Mouse (Mus musculus): ENCODE results near the gene Axin2. TPM values are rescaled to one million over a fixed set of nuclear protein-coding genes. Genes with fewer than 3 reads are reported as not detected.

The Axin2 gene
- polyA plus RNA-seq, 1 experiment from 2014 or later = 3.0 TPM

DNA sequence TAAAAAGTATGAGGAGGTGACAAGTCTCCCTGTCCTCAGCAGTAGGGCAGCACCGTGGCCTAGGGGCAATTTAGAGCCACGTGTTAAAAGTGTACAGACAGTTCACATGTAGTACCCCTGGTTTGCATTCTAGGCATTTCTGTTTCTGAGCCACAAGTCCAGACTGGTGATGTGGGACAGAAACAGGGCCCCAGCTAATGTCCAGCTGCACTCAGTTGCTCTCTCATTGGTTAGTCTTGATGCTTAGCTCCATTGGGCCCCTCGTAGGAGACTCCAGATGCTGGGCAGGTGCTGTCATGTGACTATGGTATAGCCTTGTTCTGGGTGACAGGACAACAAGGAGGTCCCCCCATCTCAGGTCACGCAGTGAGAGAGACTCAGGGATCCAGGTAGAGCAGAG is 9.0 kb downstream of the Axin2 start:
- no peak overlapping the region for H3K27ac ChIP-seq (ENCODE audit: low read depth, low read length)
- H3K4me1 ChIP-seq (ENCODE audit: control insufficient read depth, insufficient read depth, low read length) = peaks cover 60% of the 10 kb centered on the region
- H3K27me3 ChIP-seq (ENCODE audit: control insufficient read depth, insufficient read depth, low read length) = no peaks in the 10 kb centered on the region
- 50% methylated on average over 4 of the region's 4 CpGs for WGBS (ENCODE audit: insufficient replicate concordance)
- 0 out of 2 replicates have a peak overlapping the region, but pooled peaks have one; percentile 8 for H3K4me2 ChIP-seq
- no peak overlapping the region for H3K4me3 ChIP-seq (ENCODE audit: low read depth, low read length)
- H3K9me3 ChIP-seq (replicated peaks; ENCODE audit: control insufficient read depth, low read length) = no peaks in the 10 kb centered on the region
- no peak for ATAC-seq (replicated peaks; ENCODE audit: insufficient number of reproducible peaks, low FRiP score, low TSS enrichment)
- H3K9ac ChIP-seq (ENCODE audit: low read depth, low read length) = 0 out of 2 replicates have a peak overlapping the region, but pooled peaks have one; percentile 12
- peaks cover 9% of the 10 kb centered on the region; the same call in 1 of the 2 replicates for H3K36me3 ChIP-seq (ENCODE audit: control insufficient read depth, insufficient read depth, low read length)

DNA sequence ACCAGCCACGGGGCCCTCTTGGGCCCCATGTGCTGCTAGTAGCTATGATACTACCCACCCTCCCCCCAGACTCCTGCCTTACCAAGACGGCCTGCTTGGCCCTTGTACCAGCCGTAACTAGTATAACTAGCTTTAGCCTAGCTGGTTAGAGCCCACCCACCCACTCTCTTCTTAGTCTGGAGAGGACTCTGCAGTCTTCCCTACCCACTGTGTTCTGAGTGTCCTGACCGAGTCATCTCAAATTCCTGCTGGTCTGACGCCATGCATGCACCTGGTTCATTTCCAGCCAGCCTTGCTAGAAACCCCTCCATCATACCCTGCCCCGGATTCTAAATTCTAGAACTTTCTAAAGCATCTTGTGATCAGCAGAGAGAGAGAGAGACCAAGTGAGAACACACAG is 9.6 kb downstream of the Axin2 start:
- peaks cover 9% of the 10 kb centered on the region; the same call in 1 of the 2 replicates for H3K36me3 ChIP-seq (ENCODE audit: control insufficient read depth, insufficient read depth, low read length)
- no peaks in the 10 kb centered on the region for H3K9me3 ChIP-seq (replicated peaks; ENCODE audit: control insufficient read depth, low read length)
- H3K9ac ChIP-seq (ENCODE audit: low read depth, low read length) = no peak overlapping the region
- no peak overlapping the region for H3K4me3 ChIP-seq (ENCODE audit: low read depth, low read length)
- WGBS (ENCODE audit: insufficient replicate concordance) = 74% methylated on average over 6 of the region's 6 CpGs
- H3K27me3 ChIP-seq (ENCODE audit: control insufficient read depth, insufficient read depth, low read length) = no peaks in the 10 kb centered on the region
- H3K4me1 ChIP-seq (ENCODE audit: control insufficient read depth, insufficient read depth, low read length) = peaks cover 57% of the 10 kb centered on the region
- no peak overlapping the region; the same call in 1 of the 2 replicates for H3K4me2 ChIP-seq
- H3K27ac ChIP-seq (ENCODE audit: low read depth, low read length) = no peak overlapping the region
- no peak for ATAC-seq (replicated peaks; ENCODE audit: insufficient number of reproducible peaks, low FRiP score, low TSS enrichment)

DNA sequence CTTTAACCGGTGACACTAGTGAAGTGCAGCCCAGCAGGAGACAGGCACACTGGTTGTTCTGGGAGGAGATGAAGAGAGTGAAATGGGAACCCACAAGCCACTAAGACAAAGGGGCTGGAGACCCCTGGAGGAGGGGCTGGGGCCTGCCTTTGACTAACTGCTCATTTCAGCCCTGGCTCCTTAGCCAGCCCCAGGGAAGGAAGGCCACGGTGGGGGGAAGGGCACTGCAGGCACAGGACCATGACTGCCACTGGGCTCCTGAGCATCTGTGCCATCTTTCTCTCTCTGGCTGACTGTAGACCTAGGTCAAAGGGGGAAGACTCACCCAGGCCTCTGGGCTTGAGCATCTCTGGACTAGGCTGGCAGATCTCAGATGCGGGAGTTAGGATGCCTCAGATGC is 10.5 kb downstream of the Axin2 start:
- Histone ChIP-seq H3K9ac (ENCODE audit: low read depth, low read length) (no peak overlapping the region), H3K9me3 (replicated peaks; ENCODE audit: control insufficient read depth, low read length) (no peaks in the 10 kb centered on the region), H3K27ac (ENCODE audit: low read depth, low read length) (no peak overlapping the region), H3K27me3 (ENCODE audit: control insufficient read depth, insufficient read depth, low read length) (no peaks in the 10 kb centered on the region), H3K36me3 (ENCODE audit: control insufficient read depth, insufficient read depth, low read length) (peaks cover 9% of the 10 kb centered on the region; the same call in 1 of the 2 replicates), H3K4me3 (ENCODE audit: low read depth, low read length) (no peak overlapping the region), H3K4me1 (ENCODE audit: control insufficient read depth, insufficient read depth, low read length) (peaks cover 53% of the 10 kb centered on the region), H3K4me2 (no peak overlapping the region)
- no peak for ATAC-seq (replicated peaks; ENCODE audit: insufficient number of reproducible peaks, low FRiP score, low TSS enrichment)
- WGBS (ENCODE audit: insufficient replicate concordance) = 30% methylated on average over 3 of the region's 3 CpGs

GRCm38 (mm10) chr11:108933835-108934234 is 13.7 kb downstream of the Axin2 start:
- no peak overlapping the region for H3K27ac ChIP-seq (ENCODE audit: low read depth, low read length)
- peaks cover 9% of the 10 kb centered on the region; the same call in 1 of the 2 replicates for H3K36me3 ChIP-seq (ENCODE audit: control insufficient read depth, insufficient read depth, low read length)
- H3K9me3 ChIP-seq (replicated peaks; ENCODE audit: control insufficient read depth, low read length) = no peaks in the 10 kb centered on the region
- ATAC-seq (replicated peaks; ENCODE audit: insufficient number of reproducible peaks, low FRiP score, low TSS enrichment) = no peak
- no peak overlapping the region for H3K9ac ChIP-seq (ENCODE audit: low read depth, low read length)
- H3K27me3 ChIP-seq (ENCODE audit: control insufficient read depth, insufficient read depth, low read length) = no peaks in the 10 kb centered on the region
- no peak overlapping the region for H3K4me2 ChIP-seq
- H3K4me1 ChIP-seq (ENCODE audit: control insufficient read depth, insufficient read depth, low read length) = peaks cover 32% of the 10 kb centered on the region
- WGBS (ENCODE audit: insufficient replicate concordance) = 67% methylated on average over 9 of the region's 9 CpGs
- H3K4me3 ChIP-seq (ENCODE audit: low read depth, low read length) = no peak overlapping the region

- H3K27ac ChIP-seq (ENCODE audit: low read depth, low read length) = no peak overlapping the region
- no peak overlapping the region for H3K4me3 ChIP-seq (ENCODE audit: low read depth, low read length)
- no peak overlapping the region for H3K9ac ChIP-seq (ENCODE audit: low read depth, low read length)
- H3K4me2 ChIP-seq = no peak overlapping the region
- 81% methylated on average over 18 of the region's 18 CpGs for WGBS (ENCODE audit: insufficient replicate concordance)
- no peaks in the 10 kb centered on the region for H3K27me3 ChIP-seq (ENCODE audit: control insufficient read depth, insufficient read depth, low read length)
- H3K4me1 ChIP-seq (ENCODE audit: control insufficient read depth, insufficient read depth, low read length) = peaks cover 20% of the 10 kb centered on the region
- peaks cover 9% of the 10 kb centered on the region for H3K36me3 ChIP-seq (ENCODE audit: control insufficient read depth, insufficient read depth, low read length)
- ATAC-seq (replicated peaks; ENCODE audit: insufficient number of reproducible peaks, low FRiP score, low TSS enrichment) = no peak
- no peaks in the 10 kb centered on the region for H3K9me3 ChIP-seq (replicated peaks; ENCODE audit: control insufficient read depth, low read length)
Observed at GRCm38 (mm10) chr11:108935128-108935868, 15.1 kb downstream of the Axin2 start.

DNA sequence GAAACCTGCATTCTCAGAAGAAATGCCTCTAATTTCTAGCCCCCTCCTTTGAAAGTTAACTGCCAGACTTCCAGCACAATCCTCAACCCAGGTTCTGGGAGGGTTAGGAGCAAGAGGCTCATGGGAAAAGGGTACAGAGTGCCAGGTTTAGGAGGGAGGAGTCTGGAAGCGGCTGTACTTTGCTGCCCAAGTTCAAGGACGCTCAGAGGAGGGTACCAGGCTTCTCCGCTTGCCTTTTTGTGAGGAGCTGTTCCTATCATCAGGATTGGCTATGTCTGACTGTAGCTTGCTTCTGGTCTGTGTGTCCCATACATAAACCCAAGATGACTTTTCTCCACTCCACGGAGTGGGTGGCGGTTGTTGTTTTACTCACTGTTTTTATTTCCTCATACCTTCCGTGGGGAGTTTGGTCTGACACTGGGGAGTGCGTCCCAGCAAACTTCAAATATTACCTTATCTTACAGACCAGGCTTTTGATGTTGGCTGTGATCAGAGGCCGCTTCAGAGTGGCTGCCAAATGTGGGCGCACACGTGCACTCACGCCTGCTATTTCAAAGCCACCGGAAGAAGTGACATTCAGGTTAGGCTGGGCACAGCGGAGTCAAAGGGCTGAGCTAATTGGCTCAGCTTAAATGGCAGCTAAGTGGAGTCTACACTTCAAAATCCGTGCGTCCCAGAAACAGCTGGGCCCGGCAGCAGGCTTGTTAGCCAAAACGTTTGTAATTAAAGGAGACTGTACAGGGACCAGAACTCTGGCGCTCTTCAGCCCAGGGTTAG is 16.1 kb downstream of the Axin2 start:
- Histone ChIP-seq H3K4me2 (no peak overlapping the region), H3K27me3 (ENCODE audit: control insufficient read depth, insufficient read depth, low read length) (no peaks in the 10 kb centered on the region), H3K4me1 (ENCODE audit: control insufficient read depth, insufficient read depth, low read length) (peaks cover 14% of the 10 kb centered on the region), H3K36me3 (ENCODE audit: control insufficient read depth, insufficient read depth, low read length) (peaks cover 8% of the 10 kb centered on the region), H3K4me3 (ENCODE audit: low read depth, low read length) (no peak overlapping the region), H3K27ac (ENCODE audit: low read depth, low read length) (no peak overlapping the region), H3K9me3 (replicated peaks; ENCODE audit: control insufficient read depth, low read length) (no peaks in the 10 kb centered on the region), H3K9ac (ENCODE audit: low read depth, low read length) (no peak overlapping the region)
- 62% methylated on average over 18 of the region's 18 CpGs for WGBS (ENCODE audit: insufficient replicate concordance)
- no peak for ATAC-seq (replicated peaks; ENCODE audit: insufficient number of reproducible peaks, low FRiP score, low TSS enrichment)

DNA sequence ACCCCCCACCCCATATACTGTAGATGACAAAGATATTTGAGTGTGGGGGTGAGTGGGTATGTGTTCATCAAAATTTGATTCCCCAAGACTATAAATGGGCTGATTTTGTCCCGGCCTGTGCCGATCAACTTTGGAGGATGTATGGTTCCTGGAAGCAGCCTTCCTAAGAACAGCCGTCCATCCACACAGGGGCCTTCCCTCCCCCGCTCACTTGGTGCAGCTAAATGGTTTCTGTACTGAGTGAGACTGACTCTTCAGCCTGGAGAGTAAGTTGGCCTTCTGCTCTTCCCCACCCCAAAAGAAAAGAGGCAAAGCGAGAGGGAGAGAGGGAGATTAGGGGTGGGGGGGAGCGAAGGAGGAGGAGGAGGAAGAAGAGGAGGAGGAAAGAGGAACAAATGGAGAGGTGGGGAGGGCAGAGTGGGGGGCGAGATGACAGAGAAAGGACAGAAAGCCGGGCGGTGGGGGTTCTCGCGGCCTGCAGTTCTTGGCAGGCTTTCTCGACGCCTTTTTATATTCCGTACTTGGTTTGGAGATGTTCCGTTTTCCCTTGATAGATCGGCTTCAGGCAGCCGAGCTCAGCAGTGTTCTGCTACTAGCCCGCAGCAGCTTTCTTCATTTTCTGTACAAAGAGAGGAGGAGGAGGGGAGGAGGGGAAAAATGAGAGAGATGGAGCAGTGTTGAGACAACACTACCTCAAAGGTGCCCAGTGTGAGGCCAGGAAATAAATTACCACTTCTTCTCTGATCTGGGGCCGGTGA is 20.7 kb downstream of the Axin2 start:
- Histone ChIP-seq H3K36me3 (ENCODE audit: control insufficient read depth, insufficient read depth, low read length) (peaks cover 22% of the 10 kb centered on the region), H3K9me3 (replicated peaks; ENCODE audit: control insufficient read depth, low read length) (no peaks in the 10 kb centered on the region), H3K4me2 (no peak overlapping the region), H3K27me3 (ENCODE audit: control insufficient read depth, insufficient read depth, low read length) (no peaks in the 10 kb centered on the region), H3K4me1 (ENCODE audit: control insufficient read depth, insufficient read depth, low read length) (peaks cover 7% of the 10 kb centered on the region; the same call in 1 of the 2 replicates), H3K9ac (ENCODE audit: low read depth, low read length) (no peak overlapping the region), H3K27ac (ENCODE audit: low read depth, low read length) (no peak overlapping the region), H3K4me3 (ENCODE audit: low read depth, low read length) (no peak overlapping the region)
- ATAC-seq (replicated peaks; ENCODE audit: insufficient number of reproducible peaks, low FRiP score, low TSS enrichment) = no peak
- WGBS (ENCODE audit: insufficient replicate concordance) = 66% methylated on average over 19 of the region's 19 CpGs

DNA sequence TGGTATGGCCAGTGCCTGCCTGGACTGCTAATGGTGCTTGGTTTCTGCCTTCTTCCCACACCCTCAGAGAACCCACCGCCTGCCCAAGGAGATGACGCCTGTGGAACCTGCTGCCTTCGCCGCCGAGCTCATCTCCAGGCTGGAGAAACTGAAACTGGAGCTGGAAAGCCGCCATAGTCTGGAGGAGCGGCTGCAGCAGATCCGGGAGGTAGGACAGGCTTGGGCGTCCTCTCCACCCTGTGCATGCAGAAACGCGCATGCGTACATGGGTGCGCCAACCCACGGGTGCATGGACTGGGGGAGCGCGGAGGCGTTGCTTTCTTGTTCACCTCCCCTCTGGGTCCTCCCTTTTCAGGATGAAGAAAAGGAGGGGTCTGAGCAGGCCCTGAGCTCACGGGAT is 21.7 kb downstream of the Axin2 start:
- no peak overlapping the region for H3K27ac ChIP-seq (ENCODE audit: low read depth, low read length)
- H3K36me3 ChIP-seq (ENCODE audit: control insufficient read depth, insufficient read depth, low read length) = peaks cover 25% of the 10 kb centered on the region
- H3K4me2 ChIP-seq = no peak overlapping the region
- 93% methylated on average over 18 of the region's 18 CpGs for WGBS (ENCODE audit: insufficient replicate concordance)
- H3K27me3 ChIP-seq (ENCODE audit: control insufficient read depth, insufficient read depth, low read length) = no peaks in the 10 kb centered on the region
- no peak for ATAC-seq (replicated peaks; ENCODE audit: insufficient number of reproducible peaks, low FRiP score, low TSS enrichment)
- no peak overlapping the region for H3K4me3 ChIP-seq (ENCODE audit: low read depth, low read length)
- no peaks in the 10 kb centered on the region for H3K4me1 ChIP-seq (ENCODE audit: control insufficient read depth, insufficient read depth, low read length)
- no peaks in the 10 kb centered on the region for H3K9me3 ChIP-seq (replicated peaks; ENCODE audit: control insufficient read depth, low read length)
- no peak overlapping the region for H3K9ac ChIP-seq (ENCODE audit: low read depth, low read length)

All from heart, embryonic 11.5 days (tissue).